Mouse (Mus musculus): Measurements from ENCODE around the gene Thra.

DNA sequence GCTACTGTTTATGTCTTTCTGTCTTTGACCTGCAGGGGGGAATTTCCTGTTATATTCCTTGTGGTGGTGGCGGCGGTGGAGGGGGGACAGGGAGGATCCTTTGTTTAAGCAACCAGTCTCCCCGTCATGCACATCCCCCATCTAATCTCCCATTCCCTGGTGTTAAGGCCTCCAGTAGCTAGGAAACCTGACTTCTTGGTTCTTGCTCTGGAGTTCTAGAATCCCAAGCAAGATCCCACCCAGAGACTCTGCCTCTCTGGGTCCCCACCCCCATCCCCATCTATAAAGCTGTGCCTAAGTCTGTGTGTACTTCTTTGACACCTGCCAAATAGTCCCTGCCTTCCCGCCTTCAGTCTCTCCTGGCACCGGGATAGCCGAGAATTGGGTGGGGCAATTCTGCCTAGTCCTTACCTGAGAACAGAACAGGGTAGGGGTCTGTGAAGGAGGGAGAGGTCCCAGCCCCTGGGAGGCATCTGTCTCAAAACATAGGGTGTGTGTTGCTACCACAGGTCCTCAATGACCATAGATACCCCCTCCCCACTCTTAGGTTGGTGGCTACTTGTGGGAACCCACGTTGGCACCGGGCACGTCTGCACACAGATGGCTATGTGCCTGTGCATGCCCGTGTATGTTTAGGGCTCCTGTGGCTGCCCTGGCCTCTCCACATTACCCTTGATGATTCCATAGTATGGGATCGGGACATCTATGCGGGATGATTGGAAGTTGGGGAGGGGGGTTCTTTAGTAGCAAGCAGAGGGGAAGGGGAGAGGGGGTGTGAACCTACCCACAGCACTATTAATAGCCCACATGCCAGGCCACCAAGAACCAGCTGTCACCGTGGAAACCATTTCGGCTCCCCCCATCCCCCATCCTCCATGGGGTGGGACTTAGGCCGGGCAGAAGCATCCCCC is 8.3 kb downstream of the Thra start:
- TF ChIP-seq POLR2A (IDR thresholded peaks at IDR 0.05; ENCODE audit: insufficient read depth, low read depth, low read length) (no peak), CTCF (IDR thresholded peaks at IDR 0.05; ENCODE audit: insufficient read depth, low read depth, low read length) (no peak)

Data from olfactory bulb, adult 2 months (tissue).